Mouse (Mus musculus) frontal cortex, adult 2 months (tissue): ENCODE measurements at regions not wholly inside any gene's neighbourhood (a gene's known extent, or its start where the extent isn't known, plus 50 kb on each side); places are given as distances from the start of the nearest gene placed in this dataset.
"Not testable (repeated sequence)": the region's sequence is repeated elsewhere in the genome, so short reads cannot be mapped to it uniquely, and the experiment has no call there.

Experiments used
- DNase-seq, 2 experiments: peaks; one replicate each; pipeline ENCODE4 v3.0.0; 2022; ENCODE audit warnings: low spot score in 1 of 2; ENCODE audit errors: extremely low spot score in 1 of 2

DNA sequence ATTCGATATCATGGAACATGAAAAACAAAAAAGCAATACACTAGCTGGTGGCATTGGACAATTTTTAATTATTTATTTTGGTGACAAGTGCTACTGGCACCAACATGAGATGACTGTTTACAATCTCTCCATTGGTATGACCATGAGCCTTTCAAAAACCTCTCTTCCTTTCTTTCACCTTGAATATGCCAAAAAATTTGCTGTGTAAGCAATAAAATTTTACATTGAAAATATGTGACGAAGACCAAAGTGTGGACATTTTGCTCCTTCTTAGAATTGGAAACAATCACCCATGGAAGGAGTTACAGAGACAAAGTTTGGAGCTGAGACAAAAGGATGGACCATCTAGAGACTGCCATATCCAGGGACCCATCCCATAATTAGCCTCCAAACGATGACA is 83.4 kb upstream of the Gm49339 start:
- DNase-seq = not testable (repeated sequence)

DNA sequence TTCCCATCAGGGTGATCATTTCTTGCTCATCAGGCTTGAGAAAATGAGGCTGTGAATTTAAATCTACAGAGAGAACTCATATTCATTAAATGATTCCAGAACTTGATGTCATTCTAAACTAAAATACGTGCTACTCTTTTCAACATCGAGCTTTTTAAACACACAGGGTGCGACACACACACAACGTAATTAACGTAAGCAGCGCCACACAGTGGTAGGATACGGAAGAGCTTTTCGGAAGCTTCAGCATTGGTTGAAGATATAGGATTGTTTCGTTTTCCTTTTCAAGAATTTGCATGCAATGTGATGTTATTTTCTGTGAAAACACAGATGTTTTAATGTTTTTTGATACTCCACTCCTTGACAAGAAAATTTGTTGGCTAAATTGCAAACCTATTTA is 75.3 kb upstream of the Gm49339 start:
- DNase-seq = peak; percentile 14 to 88

DNA sequence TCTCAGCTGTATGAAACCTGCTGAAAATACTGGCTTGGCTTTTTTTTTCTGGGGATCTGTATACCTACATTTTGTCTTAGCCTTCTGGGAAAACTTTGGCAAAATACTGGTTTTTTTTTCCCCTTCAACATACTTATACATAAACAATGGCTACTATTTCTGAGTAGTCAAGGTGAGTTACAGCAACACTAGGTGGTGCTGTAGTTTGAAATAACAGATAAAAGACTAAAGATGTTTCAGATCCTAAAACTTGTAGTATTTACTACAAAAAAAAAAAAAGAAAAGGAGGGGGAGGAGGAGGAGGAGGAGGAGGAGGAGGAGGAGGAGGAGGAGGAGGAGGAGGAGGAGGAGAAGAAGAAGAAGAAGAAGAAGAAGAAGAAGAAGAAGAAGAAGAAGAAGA is 67.6 kb upstream of the Gm49339 start:
- no peak for DNase-seq

DNA sequence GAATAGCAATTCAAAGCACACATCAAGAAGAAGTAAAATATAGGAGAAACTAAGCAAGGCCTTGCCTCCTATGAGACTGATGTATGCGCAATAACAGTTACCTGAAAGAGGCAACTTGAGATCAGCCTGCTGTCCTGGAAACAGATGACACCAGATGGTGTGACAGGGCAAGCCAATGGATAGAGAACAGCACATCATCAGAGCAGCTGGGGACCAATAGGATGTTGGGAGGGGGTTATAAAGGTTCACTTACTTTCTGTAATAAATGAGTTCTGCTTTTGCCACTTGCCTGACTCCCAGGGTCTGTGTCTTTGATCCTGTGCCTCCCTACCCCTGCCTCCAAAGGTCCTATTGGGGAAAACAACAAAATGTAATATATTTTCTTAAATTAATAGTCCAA is 65.9 kb upstream of the Gm49339 start:
- no peak for DNase-seq

GRCm38 (mm10) chr10:51416723-51417122 is 63.7 kb upstream of the Gm49339 start:
- no peak for DNase-seq

DNA sequence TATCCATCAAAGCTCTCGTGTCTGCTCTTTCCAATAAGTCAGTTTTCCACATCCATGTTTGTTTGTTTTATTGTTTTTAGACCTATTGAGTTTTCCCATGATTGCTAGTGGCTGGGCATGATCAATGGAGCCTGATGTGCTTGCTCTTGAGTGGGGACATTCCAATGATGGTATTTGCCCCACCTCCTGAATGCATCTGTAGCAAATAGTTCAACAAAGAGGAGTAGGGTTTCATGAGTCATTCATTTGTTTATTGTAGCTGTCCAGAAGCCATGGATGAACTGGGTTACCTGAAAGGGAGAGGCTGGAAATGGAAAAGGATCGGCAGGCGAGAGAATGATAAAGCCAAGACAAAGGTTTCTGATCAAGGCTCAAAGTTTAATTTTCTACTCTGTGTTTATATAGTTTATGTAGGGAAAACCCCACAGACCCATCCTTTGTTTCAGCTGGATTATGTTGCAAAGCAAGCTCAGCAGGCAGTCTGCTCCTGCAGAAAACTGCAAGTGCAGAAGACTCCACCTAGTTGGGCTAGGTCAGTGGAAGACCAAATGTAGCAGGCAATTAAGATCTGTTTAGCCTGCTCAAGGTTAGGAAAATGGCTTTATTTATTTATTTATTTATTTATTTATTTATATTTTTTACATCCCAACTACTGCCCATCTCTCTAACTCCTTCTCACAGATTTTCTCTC is 63.0 kb upstream of the Gm49339 start:
- DNase-seq = no peak

GRCm38 (mm10) chr10:51418550-51418949 is 61.9 kb upstream of the Gm49339 start:
- DNase-seq = no peak

- DNase-seq = no peak
Measured at GRCm38 (mm10) chr10:51422501-51422900, 57.9 kb upstream of the Gm49339 start.
